Mouse (Mus musculus): ENCODE data around the gene Dst. TPM values are rescaled to one million over a fixed set of nuclear protein-coding genes. Genes with fewer than 3 reads are reported as not detected.

Dst gene
- polyA plus RNA-seq, 1 experiment = 49.7 TPM

- Histone ChIP-seq H3ac (ENCODE audit: control insufficient read depth, insufficient read length) (no peak overlapping the region), H3K4me3 (no peak overlapping the region), H3K79me2 (ENCODE audit: control insufficient read depth, insufficient read depth) (peaks cover 62% of the 10 kb centered on the region), H3K36me3 (ENCODE audit: control insufficient read depth, insufficient read depth) (peaks cover 15% of the 10 kb centered on the region), H3K4me2 (ENCODE audit: low read depth) (peak overlapping the region; percentile 58), H3K27me3 (ENCODE audit: control insufficient read depth, insufficient read depth, insufficient read length) (no peaks in the 10 kb centered on the region)
- no peak for TF ChIP-seq POLR2A (IDR thresholded peaks at IDR 0.05; ENCODE audit: insufficient read length, low read depth)
- peak; percentile 85 for TF ChIP-seq USF1 (IDR thresholded peaks at IDR 0.05; ENCODE audit: low read depth)
- TF ChIP-seq TCF12 (IDR thresholded peaks at IDR 0.05; ENCODE audit: insufficient read depth, poor library complexity, severe bottlenecking) = no peak
These were observed 231.9 kb downstream of the Dst start for GRCm38 (mm10) chr1:34139871-34140471.

GRCm38 (mm10) chr1:34140686-34141085 lies 232.7 kb downstream of the Dst start:
- H3K27me3 ChIP-seq (ENCODE audit: control insufficient read depth, insufficient read depth, insufficient read length) = no peaks in the 10 kb centered on the region
- no peak overlapping the region for H3ac ChIP-seq (ENCODE audit: control insufficient read depth, insufficient read length)
- TF ChIP-seq POLR2A (IDR thresholded peaks at IDR 0.05; ENCODE audit: insufficient read length, low read depth) (no peak), TCF12 (IDR thresholded peaks at IDR 0.05; ENCODE audit: insufficient read depth, poor library complexity, severe bottlenecking) (no peak), TCF3 (IDR thresholded peaks at IDR 0.05; ENCODE audit: insufficient read length, low read depth) (no peak), E2F4 (IDR thresholded peaks at IDR 0.05; ENCODE audit: insufficient read depth) (no peak), SRF (IDR thresholded peaks at IDR 0.05; ENCODE audit: control insufficient read depth, insufficient read length, low read depth) (no peak), MAX (IDR thresholded peaks at IDR 0.05; ENCODE audit: low read depth) (no peak), REST (IDR thresholded peaks at IDR 0.05; ENCODE audit: insufficient read depth, insufficient read length) (no peak), POLR2AphosphoS2 (IDR thresholded peaks at IDR 0.05; ENCODE audit: insufficient read length, low read depth) (no peak), MYOD1 (IDR thresholded peaks at IDR 0.05; ENCODE audit: control insufficient read depth in 1 of 3, insufficient read length in 2 of 3, low read depth in 2 of 3) (no peak), CEBPB (IDR thresholded peaks at IDR 0.05; ENCODE audit: insufficient read depth, poor library complexity, severe bottlenecking) (no peak), USF1 (IDR thresholded peaks at IDR 0.05; ENCODE audit: low read depth) (no peak), MYOG (IDR thresholded peaks at IDR 0.05; ENCODE audit: control insufficient read depth in 1 of 3, insufficient read depth in 1 of 3, insufficient read length in 2 of 3, low read depth in 2 of 3) (no peak)
- H3K79me2 ChIP-seq (ENCODE audit: control insufficient read depth, insufficient read depth) = peaks cover 68% of the 10 kb centered on the region
- no peak overlapping the region for H3K4me3 ChIP-seq
- peaks cover 20% of the 10 kb centered on the region for H3K36me3 ChIP-seq (ENCODE audit: control insufficient read depth, insufficient read depth)
- H3K4me2 ChIP-seq (ENCODE audit: low read depth) = peak overlapping the region; percentile 44

GRCm38 (mm10) chr1:34142951-34143580 lies 235.0 kb downstream of the Dst start:
- H3K4me2 ChIP-seq (ENCODE audit: low read depth) = no peak overlapping the region
- TF ChIP-seq MYOD1 (IDR thresholded peaks at IDR 0.05; ENCODE audit: control insufficient read depth in 1 of 3, insufficient read length in 2 of 3, low read depth in 2 of 3) (no peak), E2F4 (IDR thresholded peaks at IDR 0.05; ENCODE audit: insufficient read depth) (no peak), REST (IDR thresholded peaks at IDR 0.05; ENCODE audit: insufficient read depth, insufficient read length) (no peak)
- H3K79me2 ChIP-seq (ENCODE audit: control insufficient read depth, insufficient read depth) = peaks cover 68% of the 10 kb centered on the region
- H3K36me3 ChIP-seq (ENCODE audit: control insufficient read depth, insufficient read depth) = peaks cover 15% of the 10 kb centered on the region
- no peak overlapping the region for H3ac ChIP-seq (ENCODE audit: control insufficient read depth, insufficient read length)
- H3K4me3 ChIP-seq = no peak overlapping the region
- H3K27me3 ChIP-seq (ENCODE audit: control insufficient read depth, insufficient read depth, insufficient read length) = no peaks in the 10 kb centered on the region

- no peak for TF ChIP-seq E2F4 (IDR thresholded peaks at IDR 0.05; ENCODE audit: insufficient read depth)
- TF ChIP-seq POLR2AphosphoS2 (IDR thresholded peaks at IDR 0.05; ENCODE audit: insufficient read length, low read depth) = no peak
- no peak for TF ChIP-seq SRF (IDR thresholded peaks at IDR 0.05; ENCODE audit: control insufficient read depth, insufficient read length, low read depth)
- no peak for TF ChIP-seq REST (IDR thresholded peaks at IDR 0.05; ENCODE audit: insufficient read depth, insufficient read length)
- no peak for TF ChIP-seq USF1 (IDR thresholded peaks at IDR 0.05; ENCODE audit: low read depth)
- no peak for TF ChIP-seq TCF3 (IDR thresholded peaks at IDR 0.05; ENCODE audit: insufficient read length, low read depth)
- no peak for TF ChIP-seq MYOG (IDR thresholded peaks at IDR 0.05; ENCODE audit: control insufficient read depth in 1 of 3, insufficient read depth in 1 of 3, insufficient read length in 2 of 3, low read depth in 2 of 3)
- TF ChIP-seq MYOD1 (IDR thresholded peaks at IDR 0.05; ENCODE audit: control insufficient read depth in 1 of 3, insufficient read length in 2 of 3, low read depth in 2 of 3) = no peak
- no peak for TF ChIP-seq CEBPB (IDR thresholded peaks at IDR 0.05; ENCODE audit: insufficient read depth, poor library complexity, severe bottlenecking)
- TF ChIP-seq MAX (IDR thresholded peaks at IDR 0.05; ENCODE audit: low read depth) = no peak
These were observed 236.8 kb downstream of the Dst start for GRCm38 (mm10) chr1:34144826-34145225.

GRCm38 (mm10) chr1:34148039-34148438 lies 240.0 kb downstream of the Dst start:
- no peaks in the 10 kb centered on the region for H3K27me3 ChIP-seq (ENCODE audit: control insufficient read depth, insufficient read depth, insufficient read length)
- peaks cover 14% of the 10 kb centered on the region for H3K36me3 ChIP-seq (ENCODE audit: control insufficient read depth, insufficient read depth)
- no peak overlapping the region for H3ac ChIP-seq (ENCODE audit: control insufficient read depth, insufficient read length)
- H3K79me2 ChIP-seq (ENCODE audit: control insufficient read depth, insufficient read depth) = peaks cover 54% of the 10 kb centered on the region
- no peak overlapping the region for H3K4me2 ChIP-seq (ENCODE audit: low read depth)
- H3K4me3 ChIP-seq = no peak overlapping the region
- TF ChIP-seq REST (IDR thresholded peaks at IDR 0.05; ENCODE audit: insufficient read depth, insufficient read length) (no peak), CEBPB (IDR thresholded peaks at IDR 0.05; ENCODE audit: insufficient read depth, poor library complexity, severe bottlenecking) (peak; percentile 73)

More at GRCm38 (mm10) chr1:34144826-34145225, 236.8 kb downstream of the Dst start:
- no peak overlapping the region for H3ac ChIP-seq (ENCODE audit: control insufficient read depth, insufficient read length)
- H3K27me3 ChIP-seq (ENCODE audit: control insufficient read depth, insufficient read depth, insufficient read length) = no peaks in the 10 kb centered on the region
- H3K4me2 ChIP-seq (ENCODE audit: low read depth) = no peak overlapping the region
- H3K4me3 ChIP-seq = no peak overlapping the region
- H3K36me3 ChIP-seq (ENCODE audit: control insufficient read depth, insufficient read depth) = peaks cover 15% of the 10 kb centered on the region
- peaks cover 77% of the 10 kb centered on the region for H3K79me2 ChIP-seq (ENCODE audit: control insufficient read depth, insufficient read depth)

Measured in myocyte (in vitro differentiated cells).